Mouse (Mus musculus) stomach, postnatal 0 days (tissue): ENCODE measurements at regions not wholly inside any gene's neighbourhood (a gene's known extent, or its start where the extent isn't known, plus 50 kb on each side); places are given as distances from the start of the nearest gene placed in this dataset.

Experiments
- CTCF ChIP-seq: IDR thresholded peaks from 2 replicates; pipeline ENCODE4 v1.5.1; 2016; ENCODE audit warnings: antibody characterized with exemption, low read depth, mild to moderate bottlenecking, moderate library complexity
- EP300 ChIP-seq: optimal IDR thresholded peaks from 2 replicates; pipeline ENCODE3; 2016; ENCODE audit warnings: antibody characterized with exemption

DNA sequence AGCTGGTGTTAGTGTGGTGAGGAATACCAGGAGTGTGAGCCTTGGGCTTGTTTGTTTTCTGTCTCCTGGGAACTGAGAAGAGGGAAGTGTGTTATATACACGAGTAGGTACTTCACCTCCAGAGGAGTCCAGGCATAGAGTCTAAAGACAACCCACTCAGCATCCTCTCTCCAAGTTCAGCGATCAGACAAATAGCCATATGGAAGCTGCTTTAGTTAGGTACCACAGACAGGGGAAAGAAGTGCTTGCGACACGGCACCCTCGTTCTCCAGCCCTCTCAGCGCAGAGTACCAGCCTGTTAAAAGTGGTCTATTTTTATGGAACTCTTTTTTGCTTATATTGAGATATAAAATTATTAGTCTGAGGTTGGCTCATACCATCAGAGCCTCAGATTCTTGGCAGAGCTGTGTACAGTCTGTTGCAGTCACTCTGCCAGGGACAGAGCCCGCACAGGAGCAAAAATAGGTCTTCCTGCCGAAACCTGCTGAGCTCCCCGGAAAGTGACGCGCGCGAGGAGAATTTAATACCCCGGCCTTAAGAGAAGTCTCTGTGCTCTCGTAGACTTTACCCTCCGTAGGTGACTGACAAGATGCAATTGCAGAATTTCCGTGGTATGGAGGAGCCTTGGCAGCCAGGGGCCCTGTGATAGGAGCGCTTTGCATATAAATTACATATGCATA lies 175.5 kb downstream of the Vrk1 start:
- TF ChIP-seq CTCF (no peak), EP300 (no peak)
